Mouse (Mus musculus) forebrain, embryonic 14.5 days (tissue): ENCODE data around the gene Aff3. TPM values are rescaled to one million over a fixed set of nuclear protein-coding genes. Genes with fewer than 3 reads are reported as not detected.
A peak's percentile ranks its signal among the peaks of the same experiment; 100 is the strongest.

Experiments
- ATAC-seq: fragments of 200-750 bp; cut with Nextera tagmentation; 2 replicates; pipeline ENCODE4 v1.8.0; 2017; ENCODE audit warnings: mild to moderate bottlenecking, moderate library complexity
- DNase-seq: peaks from one replicate; pipeline ENCODE4 v3.0.0-alpha.2; 2015; ENCODE audit warnings: low spot score
- H3K27ac ChIP-seq: fragments of 300-500 bp; sonication (generic); 2 replicates; pipeline ENCODE4 v1.5.1; 2014; ENCODE audit warnings: low read depth, mild to moderate bottlenecking, control low read depth, low read length, moderate library complexity
- H3K27me3 ChIP-seq: fragments of 300-500 bp; sonication (generic); replicated peaks from 2 replicates; pipeline ENCODE4 v1.6.1; 2014; ENCODE audit warnings: low read length, control low read depth, mixed read lengths; ENCODE audit not compliant: control insufficient read depth, insufficient read depth
- H3K36me3 ChIP-seq: fragments of 300-500 bp; sonication (generic); 2 replicates; pipeline ENCODE4 v1.6.1; 2014; ENCODE audit warnings: low read length, control low read depth; ENCODE audit not compliant: control insufficient read depth, insufficient read depth
- H3K4me1 ChIP-seq: fragments of 300-500 bp; sonication (generic); 2 replicates; pipeline ENCODE4 v1.6.1; 2014; ENCODE audit warnings: antibody characterized with exemption, low read length, control low read depth; ENCODE audit not compliant: control insufficient read depth, insufficient read depth
- H3K4me2 ChIP-seq: fragments of 300-500 bp; sonication (generic); 2 replicates; pipeline ENCODE4 v1.6.1; 2014; ENCODE audit warnings: mild to moderate bottlenecking, control low read depth, low read length
- H3K4me3 ChIP-seq: fragments of 300-500 bp; sonication (generic); 2 replicates; pipeline ENCODE4 v1.5.1; 2014; ENCODE audit warnings: low read depth, low read length, control low read depth
- H3K9ac ChIP-seq: fragments of 300-500 bp; sonication (generic); 2 replicates; pipeline ENCODE4 v1.6.1; 2014; ENCODE audit warnings: mild to moderate bottlenecking, low read length, control low read depth, moderate library complexity
- H3K9me3 ChIP-seq: fragments of 300-500 bp; sonication (generic); replicated peaks from 2 replicates; pipeline ENCODE4 v1.6.1; 2016; ENCODE audit warnings: low read length, control low read depth, mixed read lengths; ENCODE audit not compliant: control insufficient read depth
- WGBS: fragments of 180-500 bp; shearing (Covaris S2); extraction: QIAGEN DNeasy Blood & Tissue Kit; methylation state at CpG from one replicate; pipeline ENCODE4 v1.1.7; 2014; 5-methylcytosine and 5-hydroxymethylcytosine counted together
- polyA plus RNA-seq: library from polyadenylated mRNA; unstranded; fragments of >200 nt; fragmentation: Nextera tagmentation; extraction: Ambion mirVana; gene quantifications from 2 replicates; pipeline ENCODE4 v1.2.1, GENCODE M21; 2014

Aff3 gene
- polyA plus RNA-seq, 1 experiment from 2014 or later = 15.5 TPM

GRCm38 (mm10) chr1:38422921-38423320 is 241.8 kb downstream of the Aff3 start:
- Histone ChIP-seq H3K4me2 (no peak overlapping the region), H3K36me3 (no peaks in the 10 kb centered on the region), H3K27me3 (no peaks in the 10 kb centered on the region), H3K9ac (no peak overlapping the region), H3K27ac (no peak overlapping the region), H3K4me1 (peaks cover 26% of the 10 kb centered on the region), H3K9me3 (no peaks in the 10 kb centered on the region), H3K4me3 (no peak overlapping the region)
- DNase-seq (no peak), ATAC-seq (no peak)
- WGBS = 72% methylated on average over 6 of the region's 6 CpGs

- no peak overlapping the region for H3K4me3 ChIP-seq
- no peaks in the 10 kb centered on the region for H3K9me3 ChIP-seq
- ATAC-seq (no peak), DNase-seq (no peak)
- no peak overlapping the region for H3K4me2 ChIP-seq
- no peak overlapping the region for H3K9ac ChIP-seq
- 93% methylated on average over 4 of the region's 4 CpGs for WGBS
- H3K4me1 ChIP-seq = peaks cover 26% of the 10 kb centered on the region
- no peaks in the 10 kb centered on the region for H3K36me3 ChIP-seq
- no peaks in the 10 kb centered on the region for H3K27me3 ChIP-seq
- H3K27ac ChIP-seq = peak overlapping the region; percentile 1; the same call in 1 of the 2 replicates
These were observed 245.4 kb downstream of the Aff3 start for GRCm38 (mm10) chr1:38419331-38419730.

- Histone ChIP-seq H3K4me3 (no peak overlapping the region), H3K9me3 (no peaks in the 10 kb centered on the region), H3K36me3 (no peaks in the 10 kb centered on the region), H3K27me3 (no peaks in the 10 kb centered on the region), H3K27ac (peak overlapping the region; percentile 89), H3K4me2 (peak overlapping the region; percentile 12; the same call in 1 of the 2 replicates), H3K9ac (peak overlapping the region; percentile 5; the same call in 1 of the 2 replicates), H3K4me1 (peaks cover 26% of the 10 kb centered on the region)
- ATAC-seq = peak; percentile 76
- peak; percentile 83 for DNase-seq
- WGBS = 60% methylated on average over 12 of the region's 12 CpGs
These were observed 246.3 kb downstream of the Aff3 start for GRCm38 (mm10) chr1:38418181-38419032.

- H3K4me2 ChIP-seq = peak overlapping the region; percentile 4; the same call in 1 of the 2 replicates
- H3K4me3 ChIP-seq = no peak overlapping the region
- H3K9me3 ChIP-seq = no peaks in the 10 kb centered on the region
- WGBS = 22% methylated on average over 12 of the region's 12 CpGs
- peak overlapping the region; percentile 89 for H3K27ac ChIP-seq
- DNase-seq (peak; percentile 49), ATAC-seq (no peak)
- H3K4me1 ChIP-seq = peaks cover 26% of the 10 kb centered on the region
- H3K36me3 ChIP-seq = no peaks in the 10 kb centered on the region
- 0 out of 2 replicates have a peak overlapping the region, but pooled peaks have one; percentile 14 for H3K9ac ChIP-seq
- no peaks in the 10 kb centered on the region for H3K27me3 ChIP-seq
These were observed 247.6 kb downstream of the Aff3 start for GRCm38 (mm10) chr1:38417196-38417595.

- 92% methylated on average over 6 of the region's 6 CpGs for WGBS
- no peaks in the 10 kb centered on the region for H3K9me3 ChIP-seq
- H3K27ac ChIP-seq = no peak overlapping the region
- no peaks in the 10 kb centered on the region for H3K36me3 ChIP-seq
- no peak overlapping the region for H3K4me3 ChIP-seq
- no peaks in the 10 kb centered on the region for H3K27me3 ChIP-seq
- ATAC-seq = no peak
- DNase-seq = no peak
- H3K9ac ChIP-seq = no peak overlapping the region
- no peak overlapping the region for H3K4me2 ChIP-seq
- H3K4me1 ChIP-seq = peaks cover 36% of the 10 kb centered on the region
These were observed 249.2 kb downstream of the Aff3 start for GRCm38 (mm10) chr1:38415511-38415910.

GRCm38 (mm10) chr1:38411106-38411505 is 253.6 kb downstream of the Aff3 start:
- H3K27ac ChIP-seq = 0 out of 2 replicates have a peak overlapping the region, but pooled peaks have one; percentile 15
- H3K9me3 ChIP-seq = no peaks in the 10 kb centered on the region
- peaks cover 14% of the 10 kb centered on the region for H3K4me1 ChIP-seq
- DNase-seq (no peak), ATAC-seq (no peak)
- no peak overlapping the region for H3K4me2 ChIP-seq
- H3K36me3 ChIP-seq = no peaks in the 10 kb centered on the region
- no peaks in the 10 kb centered on the region for H3K27me3 ChIP-seq
- no peak overlapping the region for H3K4me3 ChIP-seq
- whole genome bisulfite sequencing = 61% methylated on average over 4 of the region's 4 CpGs
- H3K9ac ChIP-seq = peak overlapping the region; percentile 17; the same call in 1 of the 2 replicates

- 6% methylated on average over 4 of the region's 4 CpGs for WGBS
- Histone ChIP-seq H3K9ac (no peak overlapping the region), H3K4me1 (peaks cover 14% of the 10 kb centered on the region), H3K27me3 (no peaks in the 10 kb centered on the region), H3K4me3 (no peak overlapping the region), H3K27ac (0 out of 2 replicates have a peak overlapping the region, but pooled peaks have one; percentile 15), H3K4me2 (no peak overlapping the region), H3K36me3 (no peaks in the 10 kb centered on the region), H3K9me3 (no peaks in the 10 kb centered on the region)
- ATAC-seq (peak; percentile 75), DNase-seq (peak; percentile 75)
These were observed 254.3 kb downstream of the Aff3 start for GRCm38 (mm10) chr1:38410457-38410856.

GRCm38 (mm10) chr1:38408241-38408640 is 256.5 kb downstream of the Aff3 start:
- no peak overlapping the region for H3K4me2 ChIP-seq
- no peak overlapping the region for H3K27ac ChIP-seq
- H3K9ac ChIP-seq = no peak overlapping the region
- no peak overlapping the region for H3K4me3 ChIP-seq
- DNase-seq = no peak
- H3K9me3 ChIP-seq = no peaks in the 10 kb centered on the region
- ATAC-seq = no peak
- H3K4me1 ChIP-seq = peaks cover 14% of the 10 kb centered on the region
- no peaks in the 10 kb centered on the region for H3K27me3 ChIP-seq
- no peaks in the 10 kb centered on the region for H3K36me3 ChIP-seq
- WGBS = 83% methylated on average over 3 of the region's 3 CpGs

GRCm38 (mm10) chr1:38403781-38404180 is 261.0 kb downstream of the Aff3 start:
- no peak for ATAC-seq
- Histone ChIP-seq H3K4me3 (no peak overlapping the region), H3K27me3 (no peaks in the 10 kb centered on the region), H3K4me1 (peaks cover 7% of the 10 kb centered on the region; the same call in 1 of the 2 replicates), H3K9ac (no peak overlapping the region), H3K36me3 (no peaks in the 10 kb centered on the region), H3K9me3 (no peaks in the 10 kb centered on the region), H3K27ac (no peak overlapping the region), H3K4me2 (no peak overlapping the region)
- no peak for DNase-seq
- WGBS = 97% methylated on average over 5 of the region's 5 CpGs
